Mouse (Mus musculus): Measurements from ENCODE around the gene Syce3. TPM values are rescaled to one million over a fixed set of nuclear protein-coding genes. Genes with fewer than 3 reads are reported as not detected.
A peak's percentile ranks its signal among the peaks of the same experiment; 100 is the strongest.

The Syce3 gene
- polyA plus RNA-seq, 1 experiment: not detected

DNA sequence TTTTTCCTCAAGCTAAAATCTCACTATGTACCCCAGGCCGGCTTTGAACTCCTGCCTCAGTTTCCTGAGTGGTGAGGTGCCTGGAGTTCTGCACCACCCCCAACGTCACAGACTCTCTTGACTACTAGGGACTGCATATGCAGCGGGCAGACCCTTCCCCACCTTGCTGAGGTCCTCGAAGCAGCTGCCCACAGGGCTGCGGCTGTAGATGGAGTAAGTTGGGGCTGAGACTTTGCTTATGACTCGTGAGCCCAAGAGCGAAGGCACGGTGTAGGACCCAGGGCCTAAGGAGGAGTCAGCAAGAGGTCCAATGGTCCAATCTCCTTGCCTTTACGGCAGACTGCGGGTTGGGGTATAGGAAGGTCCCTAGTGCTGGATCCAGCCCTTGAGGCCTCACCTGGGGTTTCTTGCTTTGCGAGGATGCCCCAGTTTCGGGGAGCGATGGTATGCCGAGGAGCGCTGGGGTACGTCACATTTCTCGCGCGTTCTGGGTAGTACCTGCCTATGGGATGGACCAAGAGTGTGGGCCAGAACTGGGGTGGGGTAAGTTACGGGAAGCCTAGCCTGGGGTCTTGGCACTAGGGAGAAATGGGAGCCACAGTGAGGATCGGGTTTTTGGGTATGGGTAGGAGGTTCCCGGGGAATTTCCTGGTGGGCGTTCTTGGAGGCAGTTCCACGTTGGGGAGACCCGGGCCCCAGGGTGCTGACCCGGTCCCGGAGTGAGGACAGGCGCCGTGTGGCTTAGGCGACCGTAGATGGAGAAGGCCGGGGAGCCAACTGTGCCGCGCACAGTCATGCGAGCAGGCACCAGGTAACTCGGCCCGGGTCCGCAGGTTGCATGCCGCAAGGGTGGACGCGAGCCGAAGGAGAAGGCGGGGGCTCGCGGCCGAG, 32.1 kb downstream of the Syce3 start:
- Histone ChIP-seq H3K27me3 (ENCODE audit: control insufficient read depth, insufficient read depth, low read length, poor library complexity, severe bottlenecking) (no peaks in the 10 kb centered on the region), H3K9ac (ENCODE audit: low read depth, poor library complexity, severe bottlenecking) (peak overlapping the region; percentile 38), H3K27ac (ENCODE audit: insufficient read depth, low read length) (no peak overlapping the region), H3K4me1 (ENCODE audit: control insufficient read depth, insufficient read depth, low read length) (no peaks in the 10 kb centered on the region), H3K36me3 (ENCODE audit: control insufficient read depth, insufficient read depth, low read length, poor library complexity, severe bottlenecking) (no peaks in the 10 kb centered on the region), H3K4me3 (ENCODE audit: low read depth, low read length) (peak overlapping the region; percentile 59), H3K9me3 (replicated peaks; ENCODE audit: control insufficient read depth, insufficient read depth, low read length, poor library complexity, severe bottlenecking) (no peaks in the 10 kb centered on the region)
- TF ChIP-seq CTCF (IDR thresholded peaks at IDR 0.05; ENCODE audit: low read depth, low read length) (no peak), POLR2A (IDR thresholded peaks at IDR 0.05; ENCODE audit: insufficient read depth, low read length) (no peak), EP300 (IDR thresholded peaks at IDR 0.05; ENCODE audit: insufficient read depth, low read depth, low read length) (no peak)

DNA sequence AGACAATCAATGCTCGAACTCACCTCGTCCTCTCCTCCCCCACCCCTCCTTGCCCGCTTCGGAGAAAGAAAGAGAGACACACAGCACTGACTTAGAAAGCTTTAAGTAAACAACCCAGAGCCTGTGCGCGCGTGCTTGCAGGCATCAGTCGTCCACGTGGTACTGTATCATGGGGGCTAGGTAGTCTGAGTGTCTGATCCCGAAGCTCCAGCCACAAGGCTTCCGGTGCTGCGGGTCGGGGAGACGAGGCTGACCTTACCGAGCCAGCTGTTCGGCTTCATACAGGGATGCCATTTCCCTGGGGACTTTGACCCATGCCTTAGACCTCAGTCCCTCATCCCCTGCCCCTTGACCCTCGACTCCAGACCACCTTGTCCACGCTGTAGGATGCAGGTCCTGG, 32.9 kb downstream of the Syce3 start:
- H3K4me3 ChIP-seq (ENCODE audit: low read depth, low read length): 0 out of 2 replicates have a peak overlapping the region, but pooled peaks have one; percentile 5
- H3K9me3 ChIP-seq (replicated peaks; ENCODE audit: control insufficient read depth, insufficient read depth, low read length, poor library complexity, severe bottlenecking): no peaks in the 10 kb centered on the region
- no peaks in the 10 kb centered on the region for H3K27me3 ChIP-seq (ENCODE audit: control insufficient read depth, insufficient read depth, low read length, poor library complexity, severe bottlenecking)
- peaks cover 3% of the 10 kb centered on the region for H3K36me3 ChIP-seq (ENCODE audit: control insufficient read depth, insufficient read depth, low read length, poor library complexity, severe bottlenecking)
- H3K4me1 ChIP-seq (ENCODE audit: control insufficient read depth, insufficient read depth, low read length): no peaks in the 10 kb centered on the region
- no peak for TF ChIP-seq POLR2A (IDR thresholded peaks at IDR 0.05; ENCODE audit: insufficient read depth, low read length)
- TF ChIP-seq EP300 (IDR thresholded peaks at IDR 0.05; ENCODE audit: insufficient read depth, low read depth, low read length): no peak
- no peak for TF ChIP-seq CTCF (IDR thresholded peaks at IDR 0.05; ENCODE audit: low read depth, low read length)
- H3K9ac ChIP-seq (ENCODE audit: low read depth, poor library complexity, severe bottlenecking): no peak overlapping the region
- no peak overlapping the region for H3K27ac ChIP-seq (ENCODE audit: insufficient read depth, low read length)

DNA sequence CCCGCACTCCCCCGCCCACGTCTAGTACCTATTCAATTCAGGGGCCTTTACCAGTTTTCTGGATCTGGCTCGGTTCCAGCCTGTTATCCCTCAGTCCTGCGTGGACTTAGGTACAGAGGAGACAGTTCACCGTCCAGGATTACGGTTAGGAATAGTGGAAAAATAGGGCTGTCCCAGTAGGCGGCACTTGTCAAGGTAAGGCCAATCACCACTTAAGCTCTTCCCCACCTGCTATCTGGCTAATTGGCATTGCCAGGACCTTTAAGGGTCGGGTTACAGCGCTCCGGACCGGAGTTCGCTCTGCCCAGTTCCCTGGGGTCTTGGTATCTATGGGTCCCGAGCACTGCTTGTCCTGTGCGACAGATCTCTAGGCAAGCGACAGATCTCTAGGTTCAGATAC, 33.3 kb downstream of the Syce3 start, which contains the start of gene Tymp:
Tymp (minus strand) TSS at position 83 of the 400 bp plus-strand sequence.
- H3K27ac ChIP-seq (ENCODE audit: insufficient read depth, low read length): no peak within 1 kb of the TSS
- TF ChIP-seq POLR2A (IDR thresholded peaks at IDR 0.05; ENCODE audit: insufficient read depth, low read length) (no peak), EP300 (IDR thresholded peaks at IDR 0.05; ENCODE audit: insufficient read depth, low read depth, low read length) (no peak), CTCF (IDR thresholded peaks at IDR 0.05; ENCODE audit: low read depth, low read length) (no peak)
- 0 out of 2 replicates have a peak within 1 kb of the TSS, but pooled peaks have one; percentile 6 for H3K4me3 ChIP-seq (ENCODE audit: low read depth, low read length)
- peaks cover 7% of the 10 kb centered on the region for H3K36me3 ChIP-seq (ENCODE audit: control insufficient read depth, insufficient read depth, low read length, poor library complexity, severe bottlenecking)
- no peaks in the 10 kb centered on the region for H3K27me3 ChIP-seq (ENCODE audit: control insufficient read depth, insufficient read depth, low read length, poor library complexity, severe bottlenecking)
- no peak within 1 kb of the TSS for H3K9ac ChIP-seq (ENCODE audit: low read depth, poor library complexity, severe bottlenecking)
- no peaks in the 10 kb centered on the region for H3K4me1 ChIP-seq (ENCODE audit: control insufficient read depth, insufficient read depth, low read length)
- no peaks in the 10 kb centered on the region for H3K9me3 ChIP-seq (replicated peaks; ENCODE audit: control insufficient read depth, insufficient read depth, low read length, poor library complexity, severe bottlenecking)

DNA sequence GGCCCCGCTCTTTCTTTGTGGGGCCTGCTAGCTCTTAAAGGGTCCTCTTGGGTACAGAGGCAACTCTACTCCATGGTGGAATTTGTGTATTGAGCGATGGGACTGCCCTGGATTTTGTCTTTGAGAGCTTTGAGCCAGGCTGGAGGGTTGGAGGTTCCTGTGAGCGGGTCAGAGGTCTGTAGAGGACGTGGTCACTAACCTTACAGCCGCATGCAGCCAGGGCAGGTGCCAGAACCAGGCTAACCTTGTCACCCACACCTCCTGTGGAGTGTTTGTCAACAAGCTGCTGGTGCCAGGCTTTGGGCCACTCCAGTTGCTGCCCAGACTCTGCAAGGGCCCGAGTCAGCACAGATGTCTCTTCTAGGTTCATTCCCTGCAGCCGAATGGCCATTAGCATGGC, 34.3 kb downstream of the Syce3 start:
- no peak overlapping the region for H3K4me3 ChIP-seq (ENCODE audit: low read depth, low read length)
- H3K27me3 ChIP-seq (ENCODE audit: control insufficient read depth, insufficient read depth, low read length, poor library complexity, severe bottlenecking): no peaks in the 10 kb centered on the region
- peaks cover 16% of the 10 kb centered on the region for H3K36me3 ChIP-seq (ENCODE audit: control insufficient read depth, insufficient read depth, low read length, poor library complexity, severe bottlenecking)
- TF ChIP-seq EP300 (IDR thresholded peaks at IDR 0.05; ENCODE audit: insufficient read depth, low read depth, low read length): no peak
- no peak for TF ChIP-seq CTCF (IDR thresholded peaks at IDR 0.05; ENCODE audit: low read depth, low read length)
- no peak for TF ChIP-seq POLR2A (IDR thresholded peaks at IDR 0.05; ENCODE audit: insufficient read depth, low read length)
- H3K9ac ChIP-seq (ENCODE audit: low read depth, poor library complexity, severe bottlenecking): no peak overlapping the region
- no peak overlapping the region for H3K27ac ChIP-seq (ENCODE audit: insufficient read depth, low read length)
- no peaks in the 10 kb centered on the region for H3K4me1 ChIP-seq (ENCODE audit: control insufficient read depth, insufficient read depth, low read length)
- no peaks in the 10 kb centered on the region for H3K9me3 ChIP-seq (replicated peaks; ENCODE audit: control insufficient read depth, insufficient read depth, low read length, poor library complexity, severe bottlenecking)

DNA sequence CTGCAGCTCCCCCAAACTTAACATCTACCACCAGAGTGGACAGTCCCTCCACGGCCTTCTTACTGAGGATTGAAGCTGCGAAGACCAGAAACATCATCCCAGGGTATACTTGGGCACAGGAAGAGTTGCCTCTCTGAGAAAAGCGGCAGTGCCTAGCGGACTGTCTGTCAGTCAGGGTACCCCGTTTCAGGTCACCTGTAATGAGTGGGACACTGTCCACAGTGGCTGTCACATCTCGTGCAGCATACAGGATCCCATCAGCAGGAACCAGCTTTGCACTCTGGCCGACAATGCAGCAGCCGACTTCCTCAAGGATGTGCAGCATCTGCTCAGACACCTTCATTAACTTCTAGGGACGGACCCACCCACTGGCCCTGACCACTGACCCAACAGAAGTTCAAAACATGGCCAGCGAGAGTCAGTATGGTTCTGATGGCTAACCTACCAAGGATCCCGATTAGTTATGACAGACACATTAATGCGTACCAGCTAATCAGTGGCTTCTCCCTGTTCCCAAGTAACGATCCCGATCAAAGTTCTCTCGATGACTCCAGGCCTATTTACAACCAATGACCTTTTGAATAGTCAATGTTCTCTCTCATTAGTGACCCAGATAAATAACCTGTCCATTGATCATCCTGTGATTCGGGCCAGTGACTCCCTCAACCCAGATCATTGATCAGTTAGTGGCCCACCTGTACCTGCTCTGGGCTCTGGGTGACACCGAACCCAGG, 35.3 kb downstream of the Syce3 start:
- H3K27ac ChIP-seq (ENCODE audit: insufficient read depth, low read length): no peak overlapping the region
- peaks cover 26% of the 10 kb centered on the region for H3K36me3 ChIP-seq (ENCODE audit: control insufficient read depth, insufficient read depth, low read length, poor library complexity, severe bottlenecking)
- no peaks in the 10 kb centered on the region for H3K27me3 ChIP-seq (ENCODE audit: control insufficient read depth, insufficient read depth, low read length, poor library complexity, severe bottlenecking)
- no peak overlapping the region for H3K4me3 ChIP-seq (ENCODE audit: low read depth, low read length)
- TF ChIP-seq CTCF (IDR thresholded peaks at IDR 0.05; ENCODE audit: low read depth, low read length) (no peak), POLR2A (IDR thresholded peaks at IDR 0.05; ENCODE audit: insufficient read depth, low read length) (no peak), EP300 (IDR thresholded peaks at IDR 0.05; ENCODE audit: insufficient read depth, low read depth, low read length) (no peak)
- no peaks in the 10 kb centered on the region for H3K9me3 ChIP-seq (replicated peaks; ENCODE audit: control insufficient read depth, insufficient read depth, low read length, poor library complexity, severe bottlenecking)
- H3K4me1 ChIP-seq (ENCODE audit: control insufficient read depth, insufficient read depth, low read length): peaks cover 3% of the 10 kb centered on the region
- H3K9ac ChIP-seq (ENCODE audit: low read depth, poor library complexity, severe bottlenecking): no peak overlapping the region

All from ES-Bruce4 (cell line).